Mouse (Mus musculus) liver, embryonic 14.5 days (tissue): ENCODE measurements at regions not wholly inside any gene's neighbourhood (a gene's known extent, or its start where the extent isn't known, plus 50 kb on each side); places are given as distances from the start of the nearest gene placed in this dataset.

Experiments
- ATAC-seq: fragments of 200-750 bp; cut with Nextera tagmentation; 2 replicates; pipeline ENCODE4 v1.8.0; 2017; ENCODE audit warnings: moderate number of reproducible peaks, mild to moderate bottlenecking, moderate library complexity; ENCODE audit not compliant: insufficient read depth
- DNase-seq, 3 experiments: peaks; one replicate each; pipeline ENCODE4 v3.0.0-alpha.2; 2012 to 2013; ENCODE audit warnings: low read depth in 3 of 3, low spot score in 3 of 3
- H3K27ac ChIP-seq: fragments of 300-500 bp; sonication (generic); 2 replicates; pipeline ENCODE4 v1.5.1; 2014; ENCODE audit warnings: moderate library complexity, mild to moderate bottlenecking, control low read depth, inconsistent platforms
- H3K27me3 ChIP-seq: fragments of 300-500 bp; sonication (generic); 2 replicates; pipeline ENCODE4 v1.6.1; 2014; ENCODE audit warnings: mild to moderate bottlenecking, low read length, moderate library complexity; ENCODE audit not compliant: control insufficient read depth, insufficient read depth
- H3K36me3 ChIP-seq: fragments of 300-500 bp; sonication (generic); replicated peaks from 2 replicates; pipeline ENCODE4 v1.6.1; 2014; ENCODE audit warnings: low read depth; ENCODE audit not compliant: control insufficient read depth, insufficient read depth
- H3K4me1 ChIP-seq, 2 experiments: fragments of 200-500 bp in 1 of 2; fragments of 300-500 bp in 1 of 2; sonication (generic) in 1 of 2; replicated peaks; 2 replicates each; pipeline ENCODE4 v1.6.1; 2012 to 2014; ENCODE audit warnings: antibody characterized with exemption in 1 of 2, inconsistent platforms in 1 of 2, low read length in 1 of 2; ENCODE audit not compliant: control insufficient read depth in 2 of 2, insufficient read depth in 2 of 2
- H3K4me2 ChIP-seq: fragments of 300-500 bp; sonication (generic); 2 replicates; pipeline ENCODE4 v1.6.1; 2014; ENCODE audit warnings: low read depth, mild to moderate bottlenecking, control low read depth, moderate library complexity
- H3K4me3 ChIP-seq, 2 experiments: fragments of 200-500 bp in 1 of 2; fragments of 300-500 bp in 1 of 2; sonication (generic) in 1 of 2; 2 replicates each; pipeline ENCODE4 v1.5.1; 2012 to 2014; ENCODE audit warnings: low read depth in 2 of 2, low read length in 2 of 2, mild to moderate bottlenecking in 2 of 2, control low read depth in 1 of 2, inconsistent platforms in 1 of 2, moderate library complexity in 1 of 2; ENCODE audit not compliant: insufficient read depth in 1 of 2
- H3K9ac ChIP-seq: fragments of 300-500 bp; sonication (generic); replicated peaks from 2 replicates; pipeline ENCODE4 v1.6.1; 2014; ENCODE audit warnings: mild to moderate bottlenecking, control low read depth, moderate library complexity
- H3K9me3 ChIP-seq: fragments of 300-500 bp; sonication (generic); 2 replicates; pipeline ENCODE4 v1.6.1; 2016; ENCODE audit warnings: low read length, mixed read lengths; ENCODE audit not compliant: control insufficient read depth
- CTCF ChIP-seq: IDR thresholded peaks from 2 replicates; pipeline ENCODE4 v1.5.1; 2016; ENCODE audit warnings: antibody characterized with exemption, low read depth, control low read depth
- EP300 ChIP-seq: IDR thresholded peaks from 2 replicates; pipeline ENCODE4 v1.6.1; 2016; ENCODE audit warnings: antibody characterized with exemption, low read depth
- WGBS: fragments of 180-500 bp; shearing (Covaris S2); extraction: QIAGEN DNeasy Blood & Tissue Kit; methylation state at CpG from one replicate; pipeline ENCODE4 v1.1.7; 2014; ENCODE audit not compliant: insufficient replicate concordance; 5-methylcytosine and 5-hydroxymethylcytosine counted together

- no peaks in the 10 kb centered on the region for H3K36me3 ChIP-seq
- ATAC-seq (no peak), DNase-seq (peak in 1 of 3 experiments; percentile 29)
- H3K27ac ChIP-seq = no peak overlapping the region
- H3K27me3 ChIP-seq = no peaks in the 10 kb centered on the region
- H3K4me3 ChIP-seq = no peak overlapping the region
- H3K9me3 ChIP-seq = no peaks in the 10 kb centered on the region
- H3K9ac ChIP-seq = no peak overlapping the region
- no peak for TF ChIP-seq EP300
- TF ChIP-seq CTCF = no peak
- H3K4me1 ChIP-seq = 0 out of 4 replicates have a peak, but pooled peaks cover 0 to 2% of the 10 kb centered on the region in 2 experiments
- H3K4me2 ChIP-seq = no peak overlapping the region
- 33% methylated on average over 6 of the region's 6 CpGs for WGBS
Observed at GRCm38 (mm10) chr2:72838085-72838727, 142.0 kb downstream of the Sp3 start.

DNA sequence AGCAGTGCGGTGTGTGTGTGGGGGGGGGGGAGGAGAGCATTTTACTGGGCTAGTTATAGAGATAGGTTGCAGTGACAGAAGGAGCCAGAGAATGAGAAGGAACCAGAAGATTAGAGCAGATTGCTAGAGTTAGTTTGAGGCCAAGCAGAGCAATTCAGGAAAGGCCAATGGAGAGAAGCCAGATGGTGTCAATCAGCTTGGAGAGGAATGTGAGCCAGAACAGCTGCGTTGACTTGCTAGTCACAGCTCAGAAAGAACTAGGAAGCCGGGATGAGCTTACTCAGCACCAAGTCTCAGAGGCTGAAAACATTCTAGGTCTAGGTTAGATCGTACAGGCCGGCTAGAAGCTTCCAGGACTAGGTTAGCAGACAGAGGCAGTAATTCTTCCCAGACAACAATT, 140.6 kb downstream of the Sp3 start:
- no peaks in the 10 kb centered on the region for H3K27me3 ChIP-seq
- H3K9me3 ChIP-seq = no peaks in the 10 kb centered on the region
- DNase-seq (no peak), ATAC-seq (no peak)
- no peaks in the 10 kb centered on the region for H3K36me3 ChIP-seq
- H3K27ac ChIP-seq = no peak overlapping the region
- no peak overlapping the region for H3K4me3 ChIP-seq
- 68% methylated on average over 5 of the region's 5 CpGs for WGBS
- 0 out of 4 replicates have a peak, but pooled peaks cover 0 to 2% of the 10 kb centered on the region in 2 experiments for H3K4me1 ChIP-seq
- no peak for TF ChIP-seq CTCF
- TF ChIP-seq EP300 = no peak
- no peak overlapping the region for H3K4me2 ChIP-seq
- H3K9ac ChIP-seq = no peak overlapping the region

GRCm38 (mm10) chr2:72841367-72841766, 138.9 kb downstream of the Sp3 start:
- no peak for ATAC-seq

DNA sequence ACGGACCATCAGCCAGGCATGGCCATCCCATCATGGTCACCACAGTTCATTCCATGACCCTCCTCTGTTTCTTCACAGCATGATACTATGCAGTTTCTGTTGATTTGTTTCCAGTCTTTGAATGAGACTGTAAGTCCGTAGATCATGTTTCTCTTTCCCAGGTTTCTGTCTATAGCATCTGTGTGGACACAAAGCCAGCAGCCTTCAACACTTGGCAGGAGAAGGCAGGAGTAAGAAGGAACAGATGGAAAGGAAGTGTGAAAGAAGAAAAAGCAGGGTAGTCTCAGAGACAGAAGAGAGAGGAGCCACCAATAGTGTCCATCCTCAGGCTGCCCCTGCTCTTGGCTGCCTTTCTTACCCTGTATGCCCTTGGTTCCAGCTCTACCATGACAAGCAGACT, 136.6 kb downstream of the Sp3 start:
- ATAC-seq (no peak), DNase-seq (no peak)
- Histone ChIP-seq H3K36me3 (no peaks in the 10 kb centered on the region), H3K4me2 (no peak overlapping the region), H3K4me1 (no peaks in the 10 kb centered on the region), H3K9ac (no peak overlapping the region), H3K27me3 (no peaks in the 10 kb centered on the region), H3K4me3 (no peak overlapping the region), H3K27ac (no peak overlapping the region), H3K9me3 (no peaks in the 10 kb centered on the region)
- 64% methylated on average over 2 of the region's 2 CpGs for WGBS
- TF ChIP-seq CTCF (no peak), EP300 (no peak)

More at GRCm38 (mm10) chr2:72841367-72841766, 138.9 kb downstream of the Sp3 start:
- Histone ChIP-seq H3K9me3 (no peaks in the 10 kb centered on the region), H3K27me3 (no peaks in the 10 kb centered on the region), H3K4me1 (0 out of 4 replicates have a peak, but pooled peaks cover 0 to 2% of the 10 kb centered on the region in 2 experiments), H3K27ac (no peak overlapping the region), H3K4me2 (no peak overlapping the region), H3K4me3 (no peak overlapping the region), H3K9ac (no peak overlapping the region), H3K36me3 (no peaks in the 10 kb centered on the region)
- TF ChIP-seq CTCF = no peak
- no peak for TF ChIP-seq EP300
- WGBS = 68% methylated on average over 5 of the region's 5 CpGs
- DNase-seq = no peak

DNA sequence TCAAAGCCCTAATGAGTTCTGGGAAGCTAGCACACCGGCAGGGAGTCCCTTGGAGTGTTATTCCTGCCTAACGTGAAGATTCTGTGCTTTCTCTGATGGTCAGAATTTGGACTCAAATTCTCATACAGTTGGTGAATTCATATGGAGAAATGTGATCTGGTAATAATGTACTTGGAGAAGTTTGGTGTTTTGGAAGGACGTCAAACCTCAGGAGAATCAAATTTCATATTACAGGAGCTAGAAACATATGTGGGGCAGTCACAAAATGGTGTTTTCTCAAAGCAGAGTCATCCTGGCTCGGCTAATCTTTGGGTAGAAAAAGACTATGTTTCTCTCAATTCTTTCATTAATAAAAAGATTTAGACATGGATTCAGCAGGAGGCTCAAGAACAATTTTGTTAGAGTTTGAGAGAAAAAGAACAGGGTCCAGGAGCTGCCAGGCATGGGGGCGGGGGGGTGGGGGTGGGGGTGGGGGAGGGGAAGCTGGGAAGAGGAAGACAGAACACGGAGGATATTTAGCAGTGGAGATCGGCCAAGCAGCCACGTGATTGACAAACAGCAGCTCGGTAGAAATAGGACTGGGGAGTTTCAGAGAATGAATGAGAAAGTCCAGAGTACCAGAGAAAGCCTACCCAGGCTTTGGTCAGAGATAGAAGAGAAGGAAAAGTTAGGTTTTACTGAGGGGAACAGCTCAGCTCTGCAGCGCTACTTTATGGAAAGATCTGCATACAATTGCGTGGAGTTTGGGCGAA, 130.6 kb downstream of the Sp3 start:
- no peak overlapping the region for H3K27ac ChIP-seq
- H3K4me2 ChIP-seq = no peak overlapping the region
- ATAC-seq = no peak

More for the DNA sequence above, 130.6 kb downstream of the Sp3 start:
- TF ChIP-seq EP300 (no peak), CTCF (no peak)
- Histone ChIP-seq H3K9ac (no peak overlapping the region), H3K4me3 (no peak overlapping the region), H3K4me1 (peaks cover 0 to 4% of the 10 kb centered on the region in 2 experiments; a peak in 2 of 4 replicates), H3K27me3 (no peaks in the 10 kb centered on the region), H3K9me3 (no peaks in the 10 kb centered on the region), H3K36me3 (no peaks in the 10 kb centered on the region)
- DNase-seq = no peak
- 36% methylated on average over 12 of the region's 12 CpGs for WGBS
